Mouse (Mus musculus) right cerebral cortex, postnatal 14 days (tissue): ENCODE data around the gene Gm49368.
"Not testable (repeated sequence)": the region's sequence is repeated elsewhere in the genome, so short reads cannot be mapped to it uniquely, and the experiment has no call there.

Experiments used
- DNase-seq: peaks from one replicate; pipeline ENCODE4 v3.0.0; 2022

The Gm49368 gene

DNA sequence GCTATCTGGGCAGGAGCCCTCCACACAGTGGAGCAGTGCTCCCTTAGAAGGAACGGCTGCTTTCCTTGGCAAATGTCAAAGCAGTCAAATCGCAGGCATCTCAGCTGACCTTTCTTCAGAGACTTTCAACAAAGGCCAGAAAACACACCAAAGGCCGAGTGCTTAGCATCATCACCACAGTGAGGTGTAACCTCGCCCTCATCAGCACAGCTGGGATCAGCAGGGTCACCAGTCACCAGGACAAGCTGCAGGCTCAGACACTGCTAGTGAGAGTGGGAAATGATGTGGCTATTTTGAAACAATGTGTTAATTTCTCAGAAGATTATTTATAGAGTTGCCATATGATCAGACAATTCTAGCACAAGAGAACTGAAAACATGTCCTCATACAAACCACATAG lies 74.4 kb downstream of the Gm49368 start:
- no peak for DNase-seq

GRCm38 (mm10) chr7:128139611-128140010 lies 77.1 kb downstream of the Gm49368 start:
- DNase-seq = no peak

DNA sequence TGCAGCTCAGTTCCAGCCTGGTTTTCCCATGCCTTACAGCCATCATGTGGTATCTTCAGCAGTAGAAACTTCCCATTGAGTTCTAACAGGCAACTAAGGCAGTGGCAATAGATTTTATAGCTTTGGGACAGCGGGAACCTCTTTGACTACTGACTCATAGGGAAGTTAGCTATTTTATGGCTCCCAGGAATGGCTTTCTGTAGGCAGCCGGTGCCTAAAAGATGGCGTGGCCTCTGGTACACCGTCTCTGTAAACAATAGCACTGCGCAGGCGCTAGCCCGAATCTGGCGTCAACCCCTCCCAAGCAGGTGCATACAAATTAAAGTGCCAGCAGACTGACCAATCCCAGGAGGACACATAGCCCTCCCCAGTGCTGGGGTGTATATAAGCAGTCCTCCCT lies 88.5 kb downstream of the Gm49368 start:
- no peak for DNase-seq

DNA sequence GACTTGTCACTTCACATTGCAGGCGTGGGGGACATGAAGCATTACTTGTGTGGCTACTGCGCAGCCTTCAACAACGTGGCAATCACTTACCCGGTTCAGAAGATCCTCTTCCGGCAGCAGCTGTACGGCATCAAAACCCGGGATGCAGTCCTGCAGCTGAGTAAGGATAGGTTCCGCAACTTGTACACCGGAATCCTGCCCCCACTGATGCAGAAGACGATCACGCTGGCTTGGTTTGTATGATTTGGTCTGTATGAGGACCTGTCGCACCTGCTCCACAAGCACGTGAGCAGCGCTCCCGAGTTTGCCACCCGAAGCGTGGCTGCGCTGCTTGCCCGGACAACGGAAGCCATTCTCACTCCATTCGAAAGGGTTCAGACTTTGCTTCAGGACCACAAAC lies 91.6 kb downstream of the Gm49368 start, which contains the start of gene Itgad:
Itgad (plus strand) TSS at position 301 of the 400 bp plus-strand sequence.
- DNase-seq = no peak

DNA sequence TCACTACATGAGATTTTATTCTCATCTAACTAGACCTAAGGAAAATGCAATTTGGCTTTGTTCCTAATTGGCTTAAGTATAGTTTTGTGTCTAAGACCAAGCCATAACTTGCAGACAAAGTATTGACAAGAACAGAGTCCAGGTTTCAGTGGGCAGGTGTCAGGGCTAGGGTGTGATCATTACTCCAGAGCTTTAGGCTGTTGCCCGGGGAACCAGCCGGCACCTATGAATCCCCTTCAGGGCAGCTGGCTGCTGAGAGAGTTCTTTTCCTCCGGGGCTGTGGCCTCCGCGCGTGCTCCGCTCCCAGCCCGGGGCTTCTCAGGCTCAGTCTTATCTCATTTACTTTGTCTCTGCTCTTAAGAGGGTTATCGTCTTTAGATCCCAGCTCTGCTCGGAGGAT lies 92.4 kb downstream of the Gm49368 start:
- no peak for DNase-seq

- DNase-seq = not testable (repeated sequence)
Observed at GRCm38 (mm10) chr7:128158688-128159354, 96.3 kb downstream of the Gm49368 start.

- DNase-seq = no peak
Observed at GRCm38 (mm10) chr7:128164001-128164400, 101.5 kb downstream of the Gm49368 start.

GRCm38 (mm10) chr7:128166391-128166790 lies 103.9 kb downstream of the Gm49368 start:
- DNase-seq = no peak

DNA sequence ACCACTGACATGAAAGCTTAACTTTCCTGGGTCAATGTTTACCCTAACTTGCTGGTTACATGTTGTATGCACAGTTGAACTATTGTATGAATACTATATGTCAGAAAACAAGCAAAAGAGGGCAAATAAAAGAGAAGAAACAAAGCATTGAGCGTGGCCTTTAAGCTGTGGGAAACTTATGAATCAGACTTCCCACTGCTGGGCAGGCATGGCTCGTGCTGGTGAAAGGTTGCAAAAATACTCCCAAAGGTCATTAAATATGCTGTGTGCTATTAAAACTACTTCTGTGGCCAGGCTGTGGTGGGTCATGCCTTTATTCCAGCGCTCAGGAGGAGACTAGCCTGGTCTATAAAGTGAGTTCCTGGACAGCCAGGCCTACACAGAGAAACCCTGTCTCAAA lies 107.5 kb downstream of the Gm49368 start:
- DNase-seq = no peak
